Mouse (Mus musculus) macrophage (primary cell): ENCODE results near the gene Gfpt2. TPM values are rescaled to one million over a fixed set of nuclear protein-coding genes. Genes with fewer than 3 reads are reported as not detected.
A peak's percentile ranks its signal among the peaks of the same experiment; 100 is the strongest.

Experiments used
- H3K27ac ChIP-seq: fragments of 350-480 bp; formaldehyde crosslinking; 2 replicates; pipeline ENCODE4 v1.9.0; 2021
- H3K36me3 ChIP-seq: fragments of 350-480 bp; formaldehyde crosslinking; 2 replicates; pipeline ENCODE4 v1.9.0; 2021; ENCODE audit errors: inconsistent target
- H3K4me3 ChIP-seq: fragments of 350-480 bp; formaldehyde crosslinking; 2 replicates; pipeline ENCODE4 v1.9.0; 2021; ENCODE audit errors: inconsistent target
- H3K79me2 ChIP-seq: fragments of 350-480 bp; formaldehyde crosslinking; 2 replicates; pipeline ENCODE4 v1.9.0; 2021; ENCODE audit errors: inconsistent target
- WGBS: methylation state at CpG from one replicate; pipeline ENCODE4 v1.1.7; 2026; ENCODE audit warnings: inconsistent platforms; ENCODE audit not compliant: missing documents; 5-methylcytosine and 5-hydroxymethylcytosine counted together
- polyA plus RNA-seq: library from polyadenylated mRNA; stranded (reverse); fragments of 250-400 nt; gene quantifications from 3 replicates; pipeline ENCODE4 v1.2.4, GENCODE M21; 2018; ENCODE audit warnings: inconsistent platforms

The Gfpt2 gene
- polyA plus RNA-seq, 1 experiment from 2014 or later: not detected

GRCm38 (mm10) chr11:49840666-49841065 lies 46.7 kb downstream of the Gfpt2 start:
- no peak overlapping the region for H3K4me3 ChIP-seq
- no peaks in the 10 kb centered on the region for H3K36me3 ChIP-seq
- no peaks in the 10 kb centered on the region for H3K79me2 ChIP-seq
- H3K27ac ChIP-seq: no peak overlapping the region
- WGBS: 83% methylated on average over 1 of the region's 1 CpGs

GRCm38 (mm10) chr11:49841886-49842285 lies 47.9 kb downstream of the Gfpt2 start:
- WGBS: 57% methylated on average over 1 of the region's 1 CpGs
- Histone ChIP-seq H3K79me2 (no peaks in the 10 kb centered on the region), H3K27ac (no peak overlapping the region), H3K4me3 (no peak overlapping the region), H3K36me3 (no peaks in the 10 kb centered on the region)

GRCm38 (mm10) chr11:49842718-49843117 lies 48.7 kb downstream of the Gfpt2 start:
- H3K79me2 ChIP-seq: peaks cover 7% of the 10 kb centered on the region; the same call in 1 of the 2 replicates
- H3K4me3 ChIP-seq: no peak overlapping the region
- no peaks in the 10 kb centered on the region for H3K36me3 ChIP-seq
- no peak overlapping the region for H3K27ac ChIP-seq
- 42% methylated on average over 3 of the region's 3 CpGs for WGBS

- H3K79me2 ChIP-seq: peaks cover 23% of the 10 kb centered on the region
- WGBS: 89% methylated on average over 10 of the region's 10 CpGs
- H3K36me3 ChIP-seq: no peaks in the 10 kb centered on the region
- H3K27ac ChIP-seq: no peak overlapping the region
- no peak overlapping the region for H3K4me3 ChIP-seq
These were observed 50.3 kb downstream of the Gfpt2 start for GRCm38 (mm10) chr11:49844311-49844710.

- Histone ChIP-seq H3K79me2 (peaks cover 29% of the 10 kb centered on the region), H3K27ac (peak overlapping the region; percentile 43; the same call in 1 of the 2 replicates), H3K4me3 (no peak overlapping the region), H3K36me3 (no peaks in the 10 kb centered on the region)
- 38% methylated on average over 3 of the region's 3 CpGs for WGBS
These were observed 51.0 kb downstream of the Gfpt2 start for GRCm38 (mm10) chr11:49844969-49845368.

GRCm38 (mm10) chr11:49845958-49846357 lies 52.0 kb downstream of the Gfpt2 start:
- Histone ChIP-seq H3K27ac (peak overlapping the region; percentile 43), H3K4me3 (peak overlapping the region; percentile 35), H3K36me3 (no peaks in the 10 kb centered on the region), H3K79me2 (peaks cover 39% of the 10 kb centered on the region)
- 50% methylated on average over 11 of the region's 11 CpGs for WGBS

GRCm38 (mm10) chr11:49846401-49847070 lies 52.6 kb downstream of the Gfpt2 start, which contains the start of gene Mapk9:
Mapk9 (plus strand) TSS chr11:49846751.
- 1% methylated on average over 59 of the region's 68 CpGs for WGBS
- Histone ChIP-seq H3K27ac (peak within 1 kb of the TSS; percentile 43), H3K4me3 (peak within 1 kb of the TSS; percentile 58), H3K36me3 (no peaks in the 10 kb centered on the region), H3K79me2 (peaks cover 45% of the 10 kb centered on the region)

GRCm38 (mm10) chr11:49847071-49847810 lies 53.3 kb downstream of the Gfpt2 start:
- Histone ChIP-seq H3K4me3 (peak overlapping the region; percentile 58), H3K79me2 (peaks cover 52% of the 10 kb centered on the region), H3K36me3 (no peaks in the 10 kb centered on the region), H3K27ac (peak overlapping the region; percentile 35; the same call in 1 of the 2 replicates)
- 3% methylated on average over 29 of the region's 29 CpGs for WGBS

GRCm38 (mm10) chr11:49847811-49848078 lies 53.8 kb downstream of the Gfpt2 start:
- WGBS: 62% methylated on average over 2 of the region's 2 CpGs
- Histone ChIP-seq H3K79me2 (peaks cover 57% of the 10 kb centered on the region), H3K27ac (peak overlapping the region; percentile 35; the same call in 1 of the 2 replicates), H3K4me3 (peak overlapping the region; percentile 58), H3K36me3 (no peaks in the 10 kb centered on the region)

GRCm38 (mm10) chr11:49848080-49848815 lies 54.3 kb downstream of the Gfpt2 start:
- 47% methylated on average over 4 of the region's 4 CpGs for WGBS
- H3K27ac ChIP-seq: peak overlapping the region; percentile 35
- peaks cover 62% of the 10 kb centered on the region for H3K79me2 ChIP-seq
- H3K36me3 ChIP-seq: no peaks in the 10 kb centered on the region
- H3K4me3 ChIP-seq: peak overlapping the region; percentile 58

- H3K36me3 ChIP-seq: no peaks in the 10 kb centered on the region
- H3K79me2 ChIP-seq: peaks cover 71% of the 10 kb centered on the region
- H3K27ac ChIP-seq: no peak overlapping the region
- H3K4me3 ChIP-seq: no peak overlapping the region
- 97% methylated on average over 7 of the region's 7 CpGs for WGBS
These were observed 56.4 kb downstream of the Gfpt2 start for GRCm38 (mm10) chr11:49850331-49850730.

- WGBS: 55% methylated on average over 5 of the region's 5 CpGs
- Histone ChIP-seq H3K36me3 (no peaks in the 10 kb centered on the region), H3K79me2 (peaks cover 40% of the 10 kb centered on the region), H3K4me3 (no peak overlapping the region), H3K27ac (no peak overlapping the region)
These were observed 61.2 kb downstream of the Gfpt2 start for GRCm38 (mm10) chr11:49855144-49855543.

- WGBS: 98% methylated on average over 4 of the region's 4 CpGs
- H3K27ac ChIP-seq: no peak overlapping the region
- H3K79me2 ChIP-seq: no peaks in the 10 kb centered on the region
- H3K36me3 ChIP-seq: peaks cover 25% of the 10 kb centered on the region; the same call in 1 of the 2 replicates
- no peak overlapping the region for H3K4me3 ChIP-seq
These were observed 67.2 kb downstream of the Gfpt2 start for GRCm38 (mm10) chr11:49861139-49861538.

GRCm38 (mm10) chr11:49863926-49864325 lies 69.9 kb downstream of the Gfpt2 start:
- Histone ChIP-seq H3K79me2 (no peaks in the 10 kb centered on the region), H3K27ac (no peak overlapping the region), H3K4me3 (no peak overlapping the region), H3K36me3 (peaks cover 36% of the 10 kb centered on the region)

GRCm38 (mm10) chr11:49867320-49867719 lies 73.3 kb downstream of the Gfpt2 start:
- no peaks in the 10 kb centered on the region for H3K79me2 ChIP-seq
- no peak overlapping the region for H3K4me3 ChIP-seq
- WGBS: 87% methylated on average over 5 of the region's 5 CpGs
- H3K36me3 ChIP-seq: peaks cover 51% of the 10 kb centered on the region
- H3K27ac ChIP-seq: no peak overlapping the region
